Mouse (Mus musculus) stomach, postnatal 0 days (tissue): ENCODE measurements around the gene D930048N14Rik.

Source experiments
- CTCF ChIP-seq: IDR thresholded peaks from 2 replicates; pipeline ENCODE4 v1.5.1; 2016; ENCODE audit warnings: antibody characterized with exemption, low read depth, mild to moderate bottlenecking, moderate library complexity
- EP300 ChIP-seq: optimal IDR thresholded peaks from 2 replicates; pipeline ENCODE3; 2016; ENCODE audit warnings: antibody characterized with exemption

- TF ChIP-seq CTCF (no peak), EP300 (no peak)
These were observed 8.0 kb downstream of the D930048N14Rik start for GRCm38 (mm10) chr11:51658705-51659104.
